Mouse (Mus musculus): Measurements from ENCODE around the gene Snx6.

DNA sequence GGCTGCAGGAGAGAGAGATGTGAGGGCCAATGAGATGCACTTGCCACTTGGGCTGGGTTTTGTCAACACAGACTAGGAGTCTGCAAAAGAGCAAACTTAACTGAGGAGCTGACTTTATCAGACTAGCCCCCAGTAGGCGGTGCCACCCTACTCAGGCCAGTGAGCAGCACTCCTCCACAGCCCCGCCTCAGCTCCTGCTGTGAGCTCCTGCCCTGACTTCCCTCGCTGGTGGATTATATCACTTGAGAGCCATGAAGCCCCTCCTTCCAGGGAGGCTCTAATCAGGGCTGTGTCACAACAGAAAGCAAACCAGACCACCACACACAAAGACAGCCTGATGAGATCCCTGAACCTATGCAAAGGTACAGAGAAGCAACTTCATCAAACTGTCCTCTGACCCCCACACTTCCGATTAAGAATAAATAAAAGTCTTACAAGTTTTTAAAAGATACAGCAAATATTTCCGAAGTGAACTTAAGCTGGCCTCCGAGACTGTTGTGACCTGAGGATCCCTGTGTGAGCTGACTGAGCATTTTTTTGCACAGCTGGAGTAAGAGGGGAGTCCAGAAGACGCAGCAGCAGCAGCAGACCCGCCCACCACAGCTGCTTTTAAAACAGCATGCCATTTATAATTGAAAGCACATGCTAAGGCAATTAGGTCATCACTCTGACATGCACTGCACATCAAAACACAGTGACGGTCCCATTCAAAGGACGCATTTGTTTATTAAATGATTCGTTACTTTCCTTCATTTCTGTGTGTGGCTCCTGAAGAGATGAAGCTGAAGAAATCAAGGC, 6.0 kb downstream of the Snx6 start:
- no peak for TF ChIP-seq CTCF (IDR thresholded peaks at IDR 0.05; ENCODE audit: extremely low read depth, insufficient read length, insufficient replicate concordance, low read depth, low read length)
- no peak for TF ChIP-seq POLR2A (IDR thresholded peaks at IDR 0.05; ENCODE audit: low read depth, low read length)
